Mouse (Mus musculus) layer of hippocampus, postnatal 10 days (tissue): ENCODE measurements at regions not wholly inside any gene's neighbourhood (a gene's known extent, or its start where the extent isn't known, plus 50 kb on each side); places are given as distances from the start of the nearest gene placed in this dataset.

Source experiments
- DNase-seq, 2 experiments: peaks; one replicate each; pipeline ENCODE4 v3.0.0; 2021; ENCODE audit warnings: low spot score in 2 of 2

- no peak for DNase-seq
Measured at GRCm38 (mm10) chr13:71362311-71362710, 520.7 kb upstream of the Adamts16 start.

- DNase-seq, result no peak
Measured at GRCm38 (mm10) chr13:71359112-71359511, 517.5 kb upstream of the Adamts16 start.

- no peak for DNase-seq
Measured at GRCm38 (mm10) chr13:71350787-71351186, 509.2 kb upstream of the Adamts16 start.

- DNase-seq, result no peak
Measured at GRCm38 (mm10) chr13:71342921-71343320, 501.3 kb upstream of the Adamts16 start.

GRCm38 (mm10) chr13:71338700-71339099 is 497.1 kb upstream of the Adamts16 start:
- no peak for DNase-seq

GRCm38 (mm10) chr13:71334925-71335324 is 493.3 kb upstream of the Adamts16 start:
- DNase-seq, result no peak

- DNase-seq, result no peak
Measured at GRCm38 (mm10) chr13:71333146-71333545, 491.5 kb upstream of the Adamts16 start.

- DNase-seq, result no peak
Measured at GRCm38 (mm10) chr13:71330321-71330720, 488.7 kb upstream of the Adamts16 start.

- DNase-seq, result no peak
Measured at GRCm38 (mm10) chr13:71327802-71328753, 486.5 kb upstream of the Adamts16 start.

GRCm38 (mm10) chr13:71320489-71320888 is 478.9 kb upstream of the Adamts16 start:
- no peak for DNase-seq

GRCm38 (mm10) chr13:71303956-71304355 is 462.3 kb upstream of the Adamts16 start:
- DNase-seq, result no peak

- no peak for DNase-seq
Measured at GRCm38 (mm10) chr13:71275991-71276390, 434.4 kb upstream of the Adamts16 start.

- DNase-seq, result no peak
Measured at GRCm38 (mm10) chr13:71274139-71274538, 432.5 kb upstream of the Adamts16 start.

GRCm38 (mm10) chr13:71273485-71273884 is 431.9 kb upstream of the Adamts16 start:
- no peak for DNase-seq

GRCm38 (mm10) chr13:71273067-71273466 is 431.5 kb upstream of the Adamts16 start:
- no peak for DNase-seq

GRCm38 (mm10) chr13:71272431-71272830 is 430.8 kb upstream of the Adamts16 start:
- no peak for DNase-seq

- DNase-seq, result no peak
Measured at GRCm38 (mm10) chr13:71271727-71272418, 430.3 kb upstream of the Adamts16 start.

GRCm38 (mm10) chr13:71270370-71270769 is 428.8 kb upstream of the Adamts16 start:
- DNase-seq, result no peak

GRCm38 (mm10) chr13:71269496-71269895 is 427.9 kb upstream of the Adamts16 start:
- DNase-seq, result no peak

- DNase-seq, result no peak
Measured at GRCm38 (mm10) chr13:71263315-71263878, 421.8 kb upstream of the Adamts16 start.

GRCm38 (mm10) chr13:71262575-71263295 is 421.1 kb upstream of the Adamts16 start:
- DNase-seq, result no peak
